Mouse (Mus musculus): ENCODE measurements around the gene Gpr152. TPM values are rescaled to one million over a fixed set of nuclear protein-coding genes. Genes with fewer than 3 reads are reported as not detected.

Gene Gpr152
- polyA plus RNA-seq, 1 experiment from 2014 or later: not detected

DNA sequence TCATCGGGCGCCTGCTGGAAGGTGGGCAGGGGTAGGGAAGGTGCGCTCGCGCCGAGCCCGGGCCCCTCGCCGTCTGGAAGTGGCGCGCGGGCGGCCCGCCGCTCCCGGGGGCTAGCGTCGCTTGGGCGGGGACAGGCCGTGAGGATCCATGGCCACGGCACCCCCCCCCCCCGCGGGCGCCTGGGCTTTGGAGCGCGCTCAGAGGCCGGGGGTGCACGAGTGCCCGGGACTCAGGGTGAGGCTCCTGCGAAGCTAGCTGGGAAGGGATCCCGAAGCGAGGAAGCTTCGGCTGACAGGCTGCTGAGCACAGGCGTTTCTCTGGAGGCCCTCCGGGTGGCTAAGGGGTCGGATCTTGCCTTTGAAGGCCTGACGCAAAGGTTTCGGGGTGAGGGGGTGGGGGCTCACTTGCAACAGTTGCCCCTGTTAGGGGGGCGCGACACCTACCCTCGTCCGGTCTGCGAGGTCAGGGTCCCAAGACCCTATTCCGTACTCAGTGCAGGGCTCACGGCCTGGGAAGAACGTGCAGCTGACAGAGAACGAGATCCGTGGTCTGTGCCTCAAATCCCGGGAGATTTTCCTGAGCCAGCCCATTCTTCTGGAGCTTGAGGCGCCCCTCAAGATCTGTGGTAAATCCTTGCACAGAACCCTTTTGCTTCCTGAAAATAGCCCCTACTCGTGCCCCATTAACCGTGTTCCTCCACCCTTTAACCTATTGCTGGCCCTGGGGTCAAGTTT, 52.8 kb downstream of the Gpr152 start:
- Histone ChIP-seq H3K36me3 (ENCODE audit: control insufficient read depth, insufficient read depth, low read length) (peaks cover 44% of the 10 kb centered on the region), H3K4me3 (ENCODE audit: low read depth, low read length) (peak overlapping the region; percentile 75), H3K4me1 (replicated peaks; ENCODE audit: control insufficient read depth, insufficient read depth, low read length) (peaks cover 23% of the 10 kb centered on the region), H3K9ac (ENCODE audit: low read length) (peak overlapping the region; percentile 94), H3K27me3 (replicated peaks; ENCODE audit: control insufficient read depth, insufficient read depth, low read length) (no peaks in the 10 kb centered on the region), H3K9me3 (ENCODE audit: control insufficient read depth, low read length) (no peaks in the 10 kb centered on the region), H3K4me2 (ENCODE audit: low read length) (peak overlapping the region; percentile 96), H3K27ac (ENCODE audit: low read depth) (peak overlapping the region; percentile 89)
- DNase-seq (ENCODE audit: low spot score) (no peak), ATAC-seq (replicated peaks; ENCODE audit: low FRiP score, low TSS enrichment, low read depth) (peak; percentile 2)
- under 1% methylated on average over 51 of the region's 52 CpGs for WGBS

DNA sequence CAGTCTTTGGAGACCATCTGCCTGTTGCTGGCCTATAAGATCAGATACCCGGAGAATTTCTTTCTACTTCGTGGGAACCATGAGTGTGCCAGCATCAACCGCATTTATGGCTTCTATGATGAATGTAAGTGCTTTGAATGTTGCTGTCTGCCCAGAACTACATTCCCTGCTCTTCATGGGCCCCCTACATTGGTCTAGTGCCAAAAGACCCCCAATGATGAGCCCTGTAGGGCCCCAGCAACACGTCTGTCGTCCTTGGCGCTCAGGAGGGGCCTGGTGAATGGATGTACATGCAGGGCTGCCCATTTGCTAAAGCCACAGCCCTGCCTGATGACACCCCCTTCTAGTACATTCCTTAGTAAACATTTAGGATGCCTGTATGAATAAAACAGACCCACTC, 53.5 kb downstream of the Gpr152 start:
- ATAC-seq (replicated peaks; ENCODE audit: low FRiP score, low TSS enrichment, low read depth) (no peak), DNase-seq (ENCODE audit: low spot score) (no peak)
- 44% methylated on average over 6 of the region's 6 CpGs for WGBS
- H3K9ac ChIP-seq (ENCODE audit: low read length): peak overlapping the region; percentile 94
- peak overlapping the region; percentile 75 for H3K4me3 ChIP-seq (ENCODE audit: low read depth, low read length)
- peak overlapping the region; percentile 96 for H3K4me2 ChIP-seq (ENCODE audit: low read length)
- H3K27ac ChIP-seq (ENCODE audit: low read depth): peak overlapping the region; percentile 89; the same call in 1 of the 2 replicates
- no peaks in the 10 kb centered on the region for H3K27me3 ChIP-seq (replicated peaks; ENCODE audit: control insufficient read depth, insufficient read depth, low read length)
- H3K4me1 ChIP-seq (replicated peaks; ENCODE audit: control insufficient read depth, insufficient read depth, low read length): peaks cover 23% of the 10 kb centered on the region
- H3K9me3 ChIP-seq (ENCODE audit: control insufficient read depth, low read length): no peaks in the 10 kb centered on the region
- peaks cover 47% of the 10 kb centered on the region for H3K36me3 ChIP-seq (ENCODE audit: control insufficient read depth, insufficient read depth, low read length)

DNA sequence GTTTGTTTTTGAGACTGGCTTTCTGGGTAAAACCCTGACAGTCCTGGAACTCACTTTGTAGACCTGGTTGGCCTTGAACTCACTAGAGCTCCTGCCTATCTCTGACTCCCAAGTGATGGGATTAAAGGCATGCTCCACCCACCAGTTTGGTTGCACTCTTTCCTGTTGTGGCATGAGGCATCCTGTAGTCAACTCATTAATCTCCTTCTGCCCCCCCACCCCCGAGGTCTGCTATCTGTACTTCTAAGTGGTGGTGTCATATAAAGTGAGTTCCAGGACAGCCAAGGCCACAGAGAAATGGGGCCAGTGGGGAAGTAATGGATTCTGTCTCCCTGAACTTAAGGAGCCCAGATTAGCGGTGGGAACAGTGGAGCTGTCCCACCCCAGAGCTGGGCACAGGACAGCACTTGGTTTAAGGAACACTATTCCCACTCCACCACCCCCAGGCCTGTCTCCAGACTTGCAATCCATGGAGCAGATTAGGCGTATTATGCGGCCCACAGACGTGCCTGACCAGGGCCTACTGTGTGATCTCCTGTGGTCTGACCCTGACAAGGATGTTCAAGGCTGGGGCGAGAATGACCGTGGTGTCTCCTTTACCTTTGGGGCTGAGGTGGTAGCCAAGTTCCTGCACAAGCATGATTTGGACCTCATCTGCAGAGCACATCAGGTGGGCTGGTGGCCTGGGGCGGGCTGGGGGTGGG, 54.6 kb downstream of the Gpr152 start:
- Histone ChIP-seq H3K4me2 (ENCODE audit: low read length) (no peak overlapping the region), H3K4me3 (ENCODE audit: low read depth, low read length) (no peak overlapping the region), H3K9me3 (ENCODE audit: control insufficient read depth, low read length) (no peaks in the 10 kb centered on the region), H3K27ac (ENCODE audit: low read depth) (no peak overlapping the region), H3K9ac (ENCODE audit: low read length) (no peak overlapping the region), H3K27me3 (replicated peaks; ENCODE audit: control insufficient read depth, insufficient read depth, low read length) (no peaks in the 10 kb centered on the region), H3K4me1 (replicated peaks; ENCODE audit: control insufficient read depth, insufficient read depth, low read length) (peaks cover 23% of the 10 kb centered on the region), H3K36me3 (ENCODE audit: control insufficient read depth, insufficient read depth, low read length) (peaks cover 54% of the 10 kb centered on the region)
- DNase-seq (ENCODE audit: low spot score) (no peak), ATAC-seq (replicated peaks; ENCODE audit: low FRiP score, low TSS enrichment, low read depth) (no peak)
- 85% methylated on average over 8 of the region's 8 CpGs for WGBS

DNA sequence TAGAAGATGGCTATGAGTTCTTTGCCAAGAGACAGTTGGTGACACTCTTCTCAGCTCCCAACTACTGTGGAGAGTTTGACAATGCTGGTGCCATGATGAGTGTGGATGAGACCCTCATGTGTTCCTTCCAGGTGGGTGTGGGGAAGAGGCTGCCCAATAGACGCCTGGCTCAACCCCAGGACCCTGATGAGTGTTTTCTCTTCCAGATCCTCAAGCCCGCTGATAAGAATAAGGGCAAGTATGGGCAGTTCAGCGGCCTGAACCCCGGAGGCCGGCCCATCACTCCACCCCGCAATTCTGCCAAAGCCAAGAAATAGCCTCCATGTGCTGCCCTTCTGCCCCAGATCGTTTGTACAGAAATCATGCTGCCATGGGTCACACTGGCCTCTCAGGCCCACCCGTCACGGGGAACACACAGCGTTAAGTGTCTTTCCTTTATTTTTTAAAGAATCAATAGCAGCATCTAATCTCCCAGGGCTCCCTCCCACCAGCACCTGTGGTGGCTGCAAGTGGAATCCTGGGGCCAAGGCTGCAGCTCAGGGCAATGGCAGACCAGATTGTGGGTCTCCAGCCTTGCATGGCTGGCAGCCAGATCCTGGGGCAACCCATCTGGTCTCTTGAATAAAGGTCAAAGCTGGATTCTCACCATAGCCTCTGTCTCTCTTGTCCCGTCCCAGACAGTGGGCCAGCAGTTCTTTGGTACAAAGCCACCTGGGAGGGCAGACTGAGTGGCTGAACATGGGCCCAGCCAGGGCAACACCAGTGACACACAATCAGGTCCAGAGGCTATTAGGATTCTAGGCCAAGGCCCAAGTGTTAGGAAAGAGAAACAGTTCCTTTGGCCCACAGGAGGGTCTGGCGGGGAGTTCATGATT, 55.4 kb downstream of the Gpr152 start:
- Histone ChIP-seq H3K4me2 (ENCODE audit: low read length) (no peak overlapping the region), H3K36me3 (ENCODE audit: control insufficient read depth, insufficient read depth, low read length) (peaks cover 62% of the 10 kb centered on the region), H3K27me3 (replicated peaks; ENCODE audit: control insufficient read depth, insufficient read depth, low read length) (no peaks in the 10 kb centered on the region), H3K27ac (ENCODE audit: low read depth) (no peak overlapping the region), H3K9ac (ENCODE audit: low read length) (no peak overlapping the region), H3K4me3 (ENCODE audit: low read depth, low read length) (no peak overlapping the region), H3K4me1 (replicated peaks; ENCODE audit: control insufficient read depth, insufficient read depth, low read length) (peaks cover 24% of the 10 kb centered on the region), H3K9me3 (ENCODE audit: control insufficient read depth, low read length) (no peaks in the 10 kb centered on the region)
- no peak for ATAC-seq (replicated peaks; ENCODE audit: low FRiP score, low TSS enrichment, low read depth)
- DNase-seq (ENCODE audit: low spot score): no peak
- 80% methylated on average over 12 of the region's 12 CpGs for WGBS

Other genes starting within 250 kb of the Gpr152 start
- gene Tcirg1, start 232.7 kb upstream of the Gpr152 start, polyA plus RNA-seq (2014; fragmentation: Nextera tagmentation; extraction: Ambion mirVana): 34.8 and 40.5 TPM in 2 replicates
- 374 and 390 TPM in 2 replicates for gene Ndufs8, start 227.0 kb upstream of the Gpr152 start, polyA plus RNA-seq (2014; fragmentation: Nextera tagmentation; extraction: Ambion mirVana)
- 1.9 and 2.3 TPM in 2 replicates for gene Aldh3b1, start 210.0 kb upstream of the Gpr152 start, polyA plus RNA-seq (2014; fragmentation: Nextera tagmentation; extraction: Ambion mirVana)
- gene Unc93b1, start 204.6 kb upstream of the Gpr152 start, polyA plus RNA-seq (2014; fragmentation: Nextera tagmentation; extraction: Ambion mirVana): 14.4 and 16.0 TPM in 2 replicates
- gene Aldh3b3, start 181.1 kb upstream of the Gpr152 start, polyA plus RNA-seq (2014; fragmentation: Nextera tagmentation; extraction: Ambion mirVana): not detected in 2 replicates
- 0.99 and 1.0 TPM in 2 replicates for gene Aldh3b2, start 167.5 kb upstream of the Gpr152 start, polyA plus RNA-seq (2014; fragmentation: Nextera tagmentation; extraction: Ambion mirVana)
- 13.0 and 13.5 TPM in 2 replicates for gene Acy3, start 153.2 kb upstream of the Gpr152 start, polyA plus RNA-seq (2014; fragmentation: Nextera tagmentation; extraction: Ambion mirVana)
- 0.13 and 0.16 TPM in 2 replicates for gene Tbx10, start 147.0 kb upstream of the Gpr152 start, polyA plus RNA-seq (2014; fragmentation: Nextera tagmentation; extraction: Ambion mirVana)
- gene Nudt8, start 139.2 kb upstream of the Gpr152 start, polyA plus RNA-seq (2014; fragmentation: Nextera tagmentation; extraction: Ambion mirVana): 42.1 and 42.7 TPM in 2 replicates
- 2.4 and 2.9 TPM in 2 replicates for gene Gm49405, start 139.2 kb upstream of the Gpr152 start, polyA plus RNA-seq (2014; fragmentation: Nextera tagmentation; extraction: Ambion mirVana)
- gene Doc2g, start 136.5 kb upstream of the Gpr152 start, polyA plus RNA-seq (2014; fragmentation: Nextera tagmentation; extraction: Ambion mirVana): 3.6 and 3.9 TPM in 2 replicates
- 247 and 248 TPM in 2 replicates for gene Ndufv1, start 127.0 kb upstream of the Gpr152 start, polyA plus RNA-seq (2014; fragmentation: Nextera tagmentation; extraction: Ambion mirVana)
- gene Gstp1, start 101.8 kb upstream of the Gpr152 start, polyA plus RNA-seq (2014; fragmentation: Nextera tagmentation; extraction: Ambion mirVana): 746 and 810 TPM in 2 replicates
- 7.8 and 8.8 TPM in 2 replicates for gene Gstp2, start 93.8 kb upstream of the Gpr152 start, polyA plus RNA-seq (2014; fragmentation: Nextera tagmentation; extraction: Ambion mirVana)
- 1.0 and 1.3 TPM in 2 replicates for gene Gstp3, start 80.2 kb upstream of the Gpr152 start, polyA plus RNA-seq (2014; fragmentation: Nextera tagmentation; extraction: Ambion mirVana)
- gene Cabp2, start 58.2 kb upstream of the Gpr152 start, polyA plus RNA-seq (2014; fragmentation: Nextera tagmentation; extraction: Ambion mirVana): 0.57 TPM in 1 of 2 replicates, not detected in the other
- 87.4 and 103 TPM in 2 replicates for gene Cdk2ap2, start 42.6 kb upstream of the Gpr152 start, polyA plus RNA-seq (2014; fragmentation: Nextera tagmentation; extraction: Ambion mirVana)
- 13.3 and 14.3 TPM in 2 replicates for gene Pitpnm1, start 39.8 kb upstream of the Gpr152 start, polyA plus RNA-seq (2014; fragmentation: Nextera tagmentation; extraction: Ambion mirVana)
- 89.7 and 96.0 TPM in 2 replicates for gene Aip, start 13.9 kb upstream of the Gpr152 start, polyA plus RNA-seq (2014; fragmentation: Nextera tagmentation; extraction: Ambion mirVana)
- 0.08 TPM in 1 of 2 replicates, not detected in the other for gene Cabp4, start 4.2 kb downstream of the Gpr152 start, polyA plus RNA-seq (2014; fragmentation: Nextera tagmentation; extraction: Ambion mirVana)
- gene Coro1b, start 8.8 kb downstream of the Gpr152 start, polyA plus RNA-seq (2014; fragmentation: Nextera tagmentation; extraction: Ambion mirVana): 174 and 189 TPM in 2 replicates
- gene Ptprcap, start 13.8 kb downstream of the Gpr152 start, polyA plus RNA-seq (2014; fragmentation: Nextera tagmentation; extraction: Ambion mirVana): 3.1 and 3.3 TPM in 2 replicates
- gene Rps6kb2, start 23.6 kb downstream of the Gpr152 start, polyA plus RNA-seq (2014; fragmentation: Nextera tagmentation; extraction: Ambion mirVana): 37.4 and 40.6 TPM in 2 replicates
- gene Carns1, start 35.7 kb downstream of the Gpr152 start, polyA plus RNA-seq (2014; fragmentation: Nextera tagmentation; extraction: Ambion mirVana): 2.3 and 3.1 TPM in 2 replicates
- gene Tbc1d10c, start 51.5 kb downstream of the Gpr152 start, polyA plus RNA-seq (2014; fragmentation: Nextera tagmentation; extraction: Ambion mirVana): 3.9 and 4.4 TPM in 2 replicates
- 837 and 863 TPM in 2 replicates for gene Ppp1ca, start 52.3 kb downstream of the Gpr152 start, polyA plus RNA-seq (2014; fragmentation: Nextera tagmentation; extraction: Ambion mirVana)
- gene Rad9a, start 61.9 kb downstream of the Gpr152 start, polyA plus RNA-seq (2014; fragmentation: Nextera tagmentation; extraction: Ambion mirVana): 33.2 and 38.3 TPM in 2 replicates
- 6.9 and 7.5 TPM in 2 replicates for gene Clcf1, start 74.5 kb downstream of the Gpr152 start, polyA plus RNA-seq (2014; fragmentation: Nextera tagmentation; extraction: Ambion mirVana)
- gene AC109138.7, start 74.6 kb downstream of the Gpr152 start, polyA plus RNA-seq (2014; fragmentation: Nextera tagmentation; extraction: Ambion mirVana): not detected in 2 replicates
- gene Pold4, start 92.1 kb downstream of the Gpr152 start, polyA plus RNA-seq (2014; fragmentation: Nextera tagmentation; extraction: Ambion mirVana): 30.8 and 30.9 TPM in 2 replicates
- gene Ssh3, start 129.4 kb downstream of the Gpr152 start, polyA plus RNA-seq (2014; fragmentation: Nextera tagmentation; extraction: Ambion mirVana): 21.7 and 25.4 TPM in 2 replicates
- gene Ankrd13d, start 143.3 kb downstream of the Gpr152 start, polyA plus RNA-seq (2014; fragmentation: Nextera tagmentation; extraction: Ambion mirVana): 6.4 and 7.8 TPM in 2 replicates
- 19.2 and 21.9 TPM in 2 replicates for gene Grk2, start 166.4 kb downstream of the Gpr152 start, polyA plus RNA-seq (2014; fragmentation: Nextera tagmentation; extraction: Ambion mirVana)